In the genomic region with DNA sequence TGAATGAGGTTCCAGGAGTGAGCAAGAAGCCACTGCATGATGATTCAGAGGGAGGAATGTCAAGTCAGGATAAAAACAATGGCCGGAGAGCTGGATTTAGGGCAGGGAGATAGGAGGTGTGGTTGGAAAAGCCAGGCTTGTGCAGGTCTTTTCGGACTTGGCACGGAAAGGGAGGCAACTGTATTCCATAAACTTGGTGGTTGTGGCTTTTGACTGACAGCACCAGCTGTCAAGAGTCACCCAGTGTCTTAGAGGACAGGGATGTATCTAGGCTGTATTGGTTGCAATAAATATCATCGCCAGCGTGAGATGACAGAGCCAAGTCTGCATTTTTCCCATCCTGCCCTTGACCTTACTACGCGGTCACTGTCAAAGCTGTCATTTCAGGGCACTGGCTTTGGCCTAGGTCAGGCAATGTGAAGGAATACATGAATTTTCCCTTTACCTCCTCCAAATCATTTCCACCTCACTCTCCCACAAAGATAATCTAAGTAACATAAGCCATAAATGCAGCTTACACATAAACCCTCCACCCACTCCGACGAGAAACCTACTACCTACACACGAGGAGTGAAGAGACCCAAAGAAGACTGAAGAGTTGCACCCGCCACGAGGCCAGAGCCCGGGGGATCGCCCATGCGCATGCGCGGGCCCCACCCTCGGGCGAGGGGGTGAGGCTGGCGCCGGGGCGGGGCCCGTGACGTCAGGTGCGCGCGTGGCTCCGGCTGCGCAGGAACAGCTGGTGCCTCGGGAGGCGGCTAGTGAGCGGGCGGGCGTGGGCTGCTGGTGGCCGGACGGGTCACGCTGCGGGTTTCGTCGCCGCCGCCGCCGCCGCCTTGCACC, we compare ENCODE assay signal across 8 mouse cellular contexts. TPM values are rescaled to one million over a fixed set of nuclear protein-coding genes. Genes with fewer than 3 reads are reported as not detected.
DNase-seq lines count a peak whose midpoint lies in the region; ATAC-seq and TF ChIP-seq lines count a peak whose summit lies in the region.

No protein-coding gene starts in this region.

- WGBS in intestine, postnatal 0 days = 6% methylated on average over 44 of the region's 45 CpGs
- 9% methylated on average over 45 of the region's 45 CpGs for WGBS in midbrain, embryonic 10.5 days

- no peak for TF ChIP-seq CTCF in intestine, postnatal 0 days (IDR thresholded peaks at IDR 0.05; ENCODE audit: low read depth)

- no peaks in the 10 kb centered on the region for H3K36me3 ChIP-seq in intestine, postnatal 0 days (ENCODE audit: control insufficient read depth, insufficient read depth)
- no peaks in the 10 kb centered on the region for H3K36me3 ChIP-seq in midbrain, embryonic 10.5 days

- DNase-seq in adrenal gland, postnatal 10 days = peak; percentile 98
- DNase-seq in embryo, embryonic 9.5 days (ENCODE audit: extremely low spot score) = peak; percentile 90
- peak; percentile 96 for DNase-seq in gastrocnemius, postnatal 4 days (ENCODE audit: low spot score in 2 of 2)
- DNase-seq in left cerebral cortex, postnatal 36 days (ENCODE audit: low spot score in 2 of 2) = peak; percentile 90 to 95
- DNase-seq in midbrain, embryonic 10.5 days (ENCODE audit: low spot score) = peak; percentile 89
- DNase-seq in right cerebral cortex, postnatal 36 days (ENCODE audit: low spot score in 2 of 2) = peak; percentile 83 to 87
- DNase-seq in urinary bladder, postnatal 4 days (ENCODE audit: low spot score in 2 of 2) = peak; percentile 92 to 94

- H3K4me3 ChIP-seq in intestine, postnatal 0 days (ENCODE audit: low read depth, low read length) = peak overlapping the region; percentile 67
- peak overlapping the region; percentile 92 for H3K4me3 ChIP-seq in midbrain, embryonic 10.5 days

- intact Hi-C loops in left cerebral cortex, postnatal 36 days (cut with DNase I) = no loop called here

- no peak overlapping the region for H3K27ac ChIP-seq in intestine, postnatal 0 days (ENCODE audit: low read depth, low read length)
- peak overlapping the region; percentile 86 for H3K27ac ChIP-seq in midbrain, embryonic 10.5 days (replicated peaks)

- H3K4me1 ChIP-seq in intestine, postnatal 0 days (replicated peaks; ENCODE audit: control insufficient read depth, insufficient read depth, low read length) = no peaks in the 10 kb centered on the region; the same call in 1 of the 2 replicates
- H3K4me1 ChIP-seq in midbrain, embryonic 10.5 days = peaks cover 29% of the 10 kb centered on the region

- no peaks in the 10 kb centered on the region for H3K9me3 ChIP-seq in intestine, postnatal 0 days (ENCODE audit: control insufficient read depth)
- H3K9me3 ChIP-seq in midbrain, embryonic 10.5 days (replicated peaks) = no peaks in the 10 kb centered on the region; the same call in 1 of the 2 replicates

- peak; percentile 91 for ATAC-seq in intestine, postnatal 0 days

- H3K9ac ChIP-seq in intestine, postnatal 0 days (ENCODE audit: low read depth, low read length) = peak overlapping the region; percentile 47

- no peaks in the 10 kb centered on the region for H3K27me3 ChIP-seq in intestine, postnatal 0 days (replicated peaks; ENCODE audit: control insufficient read depth, insufficient read depth, low read length)
- H3K27me3 ChIP-seq in midbrain, embryonic 10.5 days (ENCODE audit: low read depth, poor library complexity, severe bottlenecking) = peaks cover 14% of the 10 kb centered on the region; the same call in 1 of the 2 replicates

- peak overlapping the region; percentile 97 for H3K4me2 ChIP-seq in intestine, postnatal 0 days (replicated peaks; ENCODE audit: low read depth)

RNA-seq across cellular contexts. Expression of a gene that starts 7.6 kb away (rescaled TPM):
- 10 to 100 TPM; 18.5 to 22.8 TPM for total RNA-seq in adrenal gland, postnatal 10 days (2021)
- total RNA-seq in gastrocnemius, postnatal 4 days (2021) = 10 to 100 TPM; 24.0 to 25.9 TPM
- 3.2 and 4.2 TPM in 2 replicates for polyA plus RNA-seq in intestine, postnatal 0 days (2015; fragmentation: Nextera tagmentation; extraction: Ambion mirVana)
- 10 to 100 TPM; 13.2 to 17.7 TPM for total RNA-seq in left cerebral cortex, postnatal 36 days (2021)
- 10.3 and 10.4 TPM in 2 replicates for polyA plus RNA-seq in midbrain, embryonic 10.5 days (2016; fragmentation: Nextera tagmentation; extraction: Ambion mirVana)

RNA-seq across cellular contexts. Expression of a gene that starts 29.0 kb away (rescaled TPM):
- not detected for total RNA-seq in adrenal gland, postnatal 10 days (2021)
- total RNA-seq in gastrocnemius, postnatal 4 days (2021) = not detected
- 0.43 TPM in 1 of 2 replicates, not detected in the other for polyA plus RNA-seq in intestine, postnatal 0 days (2015; fragmentation: Nextera tagmentation; extraction: Ambion mirVana)
- not detected for total RNA-seq in left cerebral cortex, postnatal 36 days (2021)
- polyA plus RNA-seq in midbrain, embryonic 10.5 days (2016; fragmentation: Nextera tagmentation; extraction: Ambion mirVana) = 0.21 and 0.67 TPM in 2 replicates

RNA-seq across cellular contexts. Expression of a gene that starts 56.7 kb away (rescaled TPM):
- 1 to 10 TPM; 1.6 to 1.8 TPM for total RNA-seq in adrenal gland, postnatal 10 days (2021)
- total RNA-seq in gastrocnemius, postnatal 4 days (2021) = under 1 TPM; 0.91 to 0.93 TPM
- polyA plus RNA-seq in intestine, postnatal 0 days (2015; fragmentation: Nextera tagmentation; extraction: Ambion mirVana) = 17.0 TPM in 2 replicates
- 10 to 100 TPM; 51.3 to 53.0 TPM for total RNA-seq in left cerebral cortex, postnatal 36 days (2021)
- 1.4 and 1.9 TPM in 2 replicates for polyA plus RNA-seq in midbrain, embryonic 10.5 days (2016; fragmentation: Nextera tagmentation; extraction: Ambion mirVana)

Comparison
In these comparisons a context has a peak if more than half of its experiments do, and no peak if none do; other contexts are left out.
1. RNA of a gene that starts 56.7 kb away (total RNA-seq): 51.3 to 53.0 TPM in left cerebral cortex, postnatal 36 days; 1.6 to 1.8 TPM in adrenal gland, postnatal 10 days and 0.91 to 0.93 TPM in gastrocnemius, postnatal 4 days; every median in the first group is over 10 times any median in the second.
2. Peak in every context shown above with its lines, with median percentiles within 50 percentile points of each other: DNase-seq.